Mouse (Mus musculus) spleen, postnatal 4 days (tissue): Measurements from ENCODE around the gene Asdurf.
"Not testable (repeated sequence)": the region's sequence is repeated elsewhere in the genome, so short reads cannot be mapped to it uniquely, and the experiment has no call there.

ENCODE experiments used
- DNase-seq, 2 experiments: peaks; one replicate each; pipeline ENCODE4 v3.0.0; 2022; ENCODE audit warnings: low spot score in 2 of 2

Gene Asdurf

DNA sequence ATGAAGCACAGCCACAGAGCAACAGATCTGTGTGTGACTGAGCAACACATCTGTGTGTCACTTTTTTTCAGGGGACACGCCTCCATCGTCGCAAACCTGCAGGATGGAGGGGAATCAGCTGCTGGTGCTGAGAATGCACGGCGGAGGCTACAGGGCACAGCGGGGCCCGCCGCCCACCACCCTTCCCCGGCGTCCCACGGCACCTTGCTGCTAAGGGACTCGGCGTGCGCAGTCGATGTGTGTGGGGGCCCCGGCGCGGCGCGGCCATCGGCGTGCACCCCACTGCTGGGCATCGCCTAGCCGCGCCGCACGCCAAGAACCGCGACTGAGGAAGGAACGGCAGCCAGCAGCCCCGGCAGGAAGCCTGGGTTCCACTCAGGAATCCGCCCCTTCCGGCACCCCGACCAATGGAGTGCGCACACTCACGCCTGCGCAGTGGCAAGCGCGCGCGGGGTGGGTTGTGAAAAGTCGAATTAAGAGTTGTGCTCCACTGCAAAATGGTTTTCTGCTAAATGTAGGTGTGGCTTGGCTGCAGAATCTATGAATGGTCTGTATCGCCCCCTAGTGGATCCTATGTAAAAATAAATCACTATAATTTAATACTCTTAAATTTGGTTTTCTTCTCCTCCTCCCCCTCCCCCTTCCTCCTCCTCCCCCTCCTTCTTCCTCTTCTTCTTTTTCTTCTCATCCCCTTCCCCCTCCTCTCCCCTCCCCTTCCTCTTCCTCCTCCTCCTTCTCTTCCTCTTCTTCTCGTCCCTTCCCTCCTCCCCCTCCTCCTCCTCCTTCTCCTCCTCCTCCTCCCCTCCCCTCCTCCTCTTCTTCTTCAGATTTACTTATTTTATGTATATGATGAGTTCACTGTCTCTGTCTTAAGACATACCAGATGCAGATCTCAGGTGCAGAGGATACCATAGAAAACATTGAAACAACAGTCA, at the start of gene Asdurf, which contains the start of the genes Gm28551 and Asnsd1:
TSS of gene Asdurf (minus strand) at position 293 of the 935 bp plus-strand sequence.
TSS of gene Gm28551 (minus strand) at position 341 of the 935 bp plus-strand sequence.
TSS of gene Asnsd1 (minus strand) at position 426 of the 935 bp plus-strand sequence.
- DNase-seq: peak; percentile 97 to 98

DNA sequence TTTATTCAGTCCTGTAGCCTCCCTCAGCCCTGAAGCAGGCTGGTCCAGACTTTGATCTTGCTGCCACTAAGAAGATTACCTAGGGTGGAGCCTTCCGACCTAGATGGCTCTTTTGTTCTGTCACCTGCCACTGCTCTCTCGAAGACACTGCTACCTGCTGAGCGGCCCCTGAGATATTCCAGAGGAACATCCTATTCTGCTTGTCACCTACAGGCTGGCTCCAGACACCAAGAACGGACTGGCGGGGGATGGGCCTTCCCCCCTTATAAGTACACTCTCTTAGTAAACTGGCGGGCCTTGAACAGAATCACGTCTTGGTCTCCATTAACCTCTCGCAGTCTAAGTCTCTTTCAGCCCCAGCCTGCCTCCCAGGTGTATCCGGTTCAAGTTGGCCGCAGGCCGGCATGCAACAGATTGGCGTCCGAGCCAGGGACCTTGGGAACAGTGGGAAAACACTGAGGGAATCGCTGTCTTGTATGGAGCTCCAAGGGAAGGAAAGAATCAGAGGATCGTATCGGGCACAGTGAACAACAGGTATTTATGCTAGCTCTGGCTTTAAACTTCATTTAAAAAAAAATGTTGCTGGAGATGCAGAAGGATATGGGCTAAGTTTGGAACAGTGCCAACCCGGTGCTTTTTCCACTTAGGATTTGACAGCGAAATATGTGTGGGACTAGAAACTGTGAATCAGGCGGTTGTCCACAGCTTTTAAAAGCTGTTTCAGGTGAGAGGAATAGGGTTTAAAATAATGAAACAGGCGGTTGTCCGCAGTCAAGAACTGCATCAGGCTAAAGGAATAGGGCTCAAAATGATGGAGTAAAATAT, 41.7 kb upstream of the Asdurf start:
- not testable (repeated sequence) for DNase-seq

DNA sequence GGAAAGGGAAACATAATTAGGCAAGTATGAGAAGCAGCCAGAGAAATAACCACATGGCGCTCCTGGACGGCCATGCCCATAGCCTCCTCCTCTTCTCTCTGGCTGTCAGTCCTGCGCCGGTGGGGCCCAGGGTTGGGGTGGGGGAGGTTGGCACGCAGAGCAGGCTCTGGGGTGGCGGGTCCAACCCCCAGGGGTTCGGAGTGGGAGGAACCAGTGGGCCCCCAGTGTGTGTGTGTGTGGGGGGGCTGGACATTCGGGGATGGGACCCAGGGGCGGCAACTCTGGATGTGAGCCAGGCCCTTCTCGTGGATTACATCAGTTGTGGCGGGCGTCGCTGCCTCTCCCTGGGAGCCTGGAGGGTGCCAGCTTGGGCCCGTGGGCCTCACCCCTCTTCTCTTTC, 36.3 kb upstream of the Asdurf start:
- DNase-seq: no peak

DNA sequence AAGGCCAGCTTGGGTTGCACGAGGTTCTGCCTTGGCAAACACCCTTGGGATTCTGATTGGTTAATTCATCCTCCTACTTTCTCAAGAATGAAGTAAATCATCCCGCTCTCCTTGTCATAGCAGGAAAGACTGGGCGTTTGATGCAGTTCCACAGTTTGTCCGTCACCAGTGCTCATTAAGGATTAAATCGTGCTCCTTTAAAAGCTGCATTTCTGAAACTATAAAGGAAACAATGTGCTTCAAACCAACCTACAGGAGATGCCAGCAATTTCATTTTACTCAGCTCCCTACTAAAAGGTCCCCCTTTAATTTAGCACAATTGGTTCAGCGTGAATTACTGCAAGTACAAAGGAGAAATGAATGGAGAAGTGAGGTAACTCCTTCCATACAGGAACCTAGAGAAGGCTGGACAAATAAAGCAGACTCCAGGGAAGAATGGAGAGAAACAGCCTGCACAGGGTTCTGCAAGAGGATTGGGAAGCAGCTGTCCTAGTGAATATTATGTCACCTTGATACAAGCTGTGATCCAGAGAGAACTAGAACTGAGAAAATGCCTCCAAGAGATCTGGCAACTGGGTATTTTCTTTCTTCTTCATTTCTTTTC, 31.8 kb upstream of the Asdurf start:
- no peak for DNase-seq

DNA sequence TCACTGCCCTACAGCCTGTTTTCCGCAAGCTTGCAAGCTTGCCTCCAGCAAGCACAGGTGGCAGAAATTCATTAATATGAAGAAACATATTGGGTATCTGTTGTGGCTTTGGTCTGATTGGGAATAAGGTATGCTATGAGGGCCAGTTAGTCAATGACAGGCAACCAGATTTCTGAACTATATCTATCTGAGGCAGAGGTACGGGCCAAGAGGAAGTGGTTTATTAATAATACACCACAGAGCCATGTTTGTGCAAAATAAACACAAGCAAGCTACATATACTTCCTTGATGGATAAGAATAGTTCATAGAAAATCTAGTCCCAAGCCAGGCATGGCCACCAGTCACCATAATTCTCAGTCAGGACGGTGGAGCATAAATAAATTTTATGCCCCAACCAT, 25.3 kb upstream of the Asdurf start:
- DNase-seq: no peak

DNA sequence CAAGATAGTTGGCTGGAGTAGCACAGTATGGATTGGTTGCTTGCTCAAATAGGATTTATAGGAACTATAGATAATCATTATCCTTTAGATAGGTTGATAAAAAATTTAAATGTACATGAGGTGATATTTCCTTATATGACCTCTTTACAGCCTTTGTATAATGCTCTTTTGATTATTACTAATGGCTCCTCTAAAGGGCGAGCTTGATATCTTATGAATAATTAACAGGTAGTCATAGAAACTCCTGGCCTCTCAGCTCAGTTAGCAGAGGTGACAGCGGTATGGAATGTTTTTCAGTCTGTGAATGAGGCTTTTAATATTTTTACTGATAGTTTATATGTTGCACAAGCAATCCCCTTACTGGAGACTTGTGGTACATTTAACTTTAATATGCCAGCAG, 23.5 kb upstream of the Asdurf start:
- not testable (repeated sequence) for DNase-seq

DNA sequence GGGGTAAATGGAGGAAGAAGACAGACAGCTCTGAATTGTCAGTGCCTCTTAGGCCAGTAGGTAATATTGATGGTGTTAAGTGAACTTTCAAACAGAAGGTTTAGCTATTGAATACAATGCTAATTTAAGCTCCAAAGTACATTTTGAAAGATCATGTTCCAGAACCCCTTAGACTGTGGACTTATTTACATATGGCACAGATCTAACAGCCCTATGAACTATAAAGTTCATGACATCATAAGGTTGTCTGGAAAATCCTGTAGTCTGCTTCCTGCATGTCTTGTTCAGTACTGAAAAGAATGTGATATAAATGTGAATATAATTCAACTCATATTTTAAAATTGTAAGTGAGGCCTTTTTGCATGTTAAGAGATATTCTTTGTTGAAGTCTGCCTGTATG, 6.6 kb upstream of the Asdurf start:
- no peak for DNase-seq

DNA sequence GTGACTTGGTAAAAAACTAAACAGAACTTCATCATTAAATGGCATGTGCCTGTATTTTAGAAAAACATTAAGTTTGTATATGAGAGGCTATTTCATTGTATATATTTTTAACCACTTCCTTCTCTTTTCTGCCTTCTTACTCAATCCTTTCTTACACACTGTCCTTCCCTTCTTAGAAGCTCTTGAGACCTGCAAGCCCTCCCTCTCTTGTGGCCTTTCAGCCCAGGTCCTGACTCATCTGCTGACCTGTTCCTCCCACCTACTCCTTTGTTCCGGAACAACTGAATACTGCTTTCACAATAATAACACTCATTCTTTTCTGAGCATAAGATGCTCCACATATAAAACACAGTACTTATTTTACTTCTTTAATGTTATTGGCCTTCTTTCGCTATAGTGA, 11.3 kb downstream of the Asdurf start:
- no peak for DNase-seq

DNA sequence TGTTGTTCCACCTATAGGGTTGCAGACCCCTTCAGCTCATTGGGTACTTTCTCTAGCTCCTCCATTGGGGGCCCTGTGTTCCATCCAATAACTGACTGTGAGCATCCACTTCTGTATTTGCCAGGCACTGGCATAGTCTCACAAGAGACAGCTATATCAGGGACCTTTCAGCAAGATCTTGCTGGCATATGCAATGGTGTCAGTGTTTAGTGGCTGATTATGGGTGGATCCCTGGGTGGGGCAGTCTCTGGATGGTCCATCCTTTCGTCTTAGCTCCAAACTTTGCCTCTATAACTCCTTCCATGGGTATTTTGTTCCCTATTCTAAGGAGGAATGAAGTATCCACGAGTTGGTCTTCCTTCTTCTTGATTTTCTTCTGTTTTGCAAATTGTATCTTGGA, 15.0 kb downstream of the Asdurf start:
- DNase-seq: not testable (repeated sequence)

DNA sequence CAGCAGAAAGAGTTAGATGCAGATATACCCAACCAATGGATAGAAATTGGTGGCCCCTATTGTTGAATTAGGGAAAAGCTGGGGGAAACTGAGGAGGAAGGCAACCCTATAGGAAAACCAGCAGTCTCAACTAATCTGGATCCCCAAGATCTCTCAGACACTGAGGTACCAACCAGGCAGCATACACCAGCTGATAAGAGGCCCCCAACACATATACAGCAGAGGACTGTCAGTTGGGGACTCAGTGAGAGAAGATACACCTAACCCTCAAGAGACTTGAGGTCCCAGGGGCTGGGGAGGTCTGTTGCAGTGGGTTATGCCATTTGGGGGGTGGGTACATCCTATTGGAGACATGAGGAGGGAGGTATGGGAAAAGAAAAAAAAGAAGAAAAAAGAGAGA, 17.0 kb downstream of the Asdurf start:
- DNase-seq: no peak

DNA sequence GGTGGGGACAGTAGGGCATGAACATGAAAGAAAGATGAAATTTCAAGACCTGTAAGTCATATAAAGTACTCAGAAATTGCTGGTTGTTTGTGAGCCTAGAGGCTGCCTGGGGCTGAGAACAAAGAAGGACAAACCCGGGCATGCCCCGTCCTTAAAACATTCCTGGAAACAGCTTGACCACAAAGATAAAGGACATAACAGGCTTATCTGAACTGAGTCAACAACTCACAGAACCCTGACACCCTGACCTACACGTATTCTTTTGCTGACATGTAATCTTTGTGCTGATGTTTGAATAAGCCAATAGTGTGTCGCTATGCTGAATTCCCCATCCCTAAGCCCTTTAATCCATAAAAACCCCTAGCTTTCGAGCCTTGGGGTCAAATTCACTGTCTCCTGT, 18.9 kb downstream of the Asdurf start:
- DNase-seq: not testable (repeated sequence)

DNA sequence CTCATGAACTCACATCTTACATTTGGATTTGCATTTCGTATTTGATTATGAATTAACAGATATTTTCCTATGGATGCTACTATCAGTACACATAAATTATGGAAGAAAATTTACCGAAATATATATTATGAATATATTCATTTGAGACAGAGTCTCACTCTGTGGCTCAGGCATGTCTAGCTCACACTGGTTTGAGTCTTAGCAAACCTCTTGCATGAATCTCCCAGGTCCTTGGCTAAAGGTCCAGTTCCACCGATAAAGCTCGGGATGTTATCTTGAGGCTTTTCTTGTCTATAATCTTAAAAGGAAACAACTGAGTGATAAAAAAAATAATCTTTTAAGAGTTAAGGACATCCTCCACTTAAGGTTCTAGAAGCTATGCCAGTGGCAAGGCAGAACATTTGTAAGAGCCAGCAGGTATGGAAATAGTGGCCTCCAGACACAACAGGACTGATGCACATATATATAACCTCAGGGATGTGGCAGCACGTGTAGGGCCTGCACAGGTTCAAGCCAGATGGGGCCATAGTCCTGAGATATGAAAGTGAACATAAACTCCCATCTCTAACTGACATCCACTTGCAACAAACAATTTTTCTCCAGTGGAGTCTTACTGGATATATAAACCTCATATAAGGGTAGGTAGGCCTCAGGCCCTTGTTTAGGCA, 27.5 kb downstream of the Asdurf start:
- DNase-seq: no peak

DNA sequence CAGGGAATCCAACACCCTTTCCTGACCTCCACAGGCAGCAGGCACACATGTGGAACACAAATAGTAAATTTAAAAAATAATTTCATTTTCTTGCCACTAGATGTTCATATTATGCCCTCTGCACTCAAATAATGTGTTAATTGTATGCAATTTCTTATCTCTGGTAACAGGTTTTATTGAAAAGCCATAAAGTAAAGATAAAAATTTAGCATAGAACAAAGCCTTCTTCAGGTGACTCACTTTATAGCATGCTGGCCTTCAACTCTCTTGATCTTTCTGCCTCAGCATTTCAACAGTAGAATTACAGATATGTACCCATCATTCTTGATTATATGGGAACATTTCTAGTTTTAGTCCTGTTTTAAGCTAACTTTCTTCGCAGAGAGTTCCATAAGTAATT, 28.1 kb downstream of the Asdurf start:
- no peak for DNase-seq

DNA sequence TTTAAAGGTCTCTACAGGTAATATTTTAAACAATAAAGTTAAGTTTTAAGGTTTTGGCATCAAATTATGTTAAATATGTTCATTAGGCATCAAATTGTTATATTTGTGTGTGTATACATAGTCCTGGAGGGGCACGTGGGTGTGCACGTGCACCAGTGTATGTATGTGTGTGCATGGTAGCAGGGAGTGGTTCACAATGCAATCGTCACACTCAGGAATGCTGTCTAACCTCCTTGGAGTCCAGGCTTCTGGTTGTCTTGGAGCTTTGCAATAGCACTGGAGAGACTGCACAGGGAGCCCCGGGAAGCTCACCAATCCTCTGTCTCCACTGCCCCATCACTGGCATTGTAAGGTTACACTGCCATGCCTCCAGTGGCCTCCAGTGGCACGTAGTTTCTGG, 29.2 kb downstream of the Asdurf start:
- DNase-seq: no peak

DNA sequence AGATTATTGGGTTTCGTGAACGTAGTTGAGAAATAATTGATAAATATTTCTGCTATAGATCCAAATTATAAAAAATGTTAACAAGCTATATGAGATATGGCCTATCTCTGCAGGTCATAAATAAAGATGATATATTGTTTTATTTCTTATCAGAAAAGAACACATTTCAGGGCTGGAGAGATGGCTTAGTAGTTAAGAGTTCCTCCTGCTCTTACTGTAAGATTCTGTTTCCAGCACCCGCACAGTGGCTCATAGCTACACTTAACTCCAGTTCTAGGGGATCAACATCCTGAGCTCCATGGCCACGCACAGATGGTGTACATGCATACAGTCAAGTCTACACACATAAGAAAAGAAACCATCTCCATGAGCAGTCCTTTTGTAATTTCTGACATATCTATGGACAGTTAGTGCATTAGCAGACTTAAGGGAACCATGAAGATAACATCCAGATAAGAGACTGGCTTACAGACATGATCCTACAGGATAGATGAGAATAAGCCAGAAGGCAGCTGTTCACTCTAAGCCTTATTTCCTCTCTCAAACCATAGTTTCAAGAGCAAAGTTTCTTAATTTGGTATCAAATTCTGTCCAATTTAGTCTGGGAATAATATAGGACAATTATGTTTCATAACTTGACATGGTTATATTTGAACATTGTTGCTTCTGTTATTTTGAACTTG, 30.6 kb downstream of the Asdurf start:
- no peak for DNase-seq

DNA sequence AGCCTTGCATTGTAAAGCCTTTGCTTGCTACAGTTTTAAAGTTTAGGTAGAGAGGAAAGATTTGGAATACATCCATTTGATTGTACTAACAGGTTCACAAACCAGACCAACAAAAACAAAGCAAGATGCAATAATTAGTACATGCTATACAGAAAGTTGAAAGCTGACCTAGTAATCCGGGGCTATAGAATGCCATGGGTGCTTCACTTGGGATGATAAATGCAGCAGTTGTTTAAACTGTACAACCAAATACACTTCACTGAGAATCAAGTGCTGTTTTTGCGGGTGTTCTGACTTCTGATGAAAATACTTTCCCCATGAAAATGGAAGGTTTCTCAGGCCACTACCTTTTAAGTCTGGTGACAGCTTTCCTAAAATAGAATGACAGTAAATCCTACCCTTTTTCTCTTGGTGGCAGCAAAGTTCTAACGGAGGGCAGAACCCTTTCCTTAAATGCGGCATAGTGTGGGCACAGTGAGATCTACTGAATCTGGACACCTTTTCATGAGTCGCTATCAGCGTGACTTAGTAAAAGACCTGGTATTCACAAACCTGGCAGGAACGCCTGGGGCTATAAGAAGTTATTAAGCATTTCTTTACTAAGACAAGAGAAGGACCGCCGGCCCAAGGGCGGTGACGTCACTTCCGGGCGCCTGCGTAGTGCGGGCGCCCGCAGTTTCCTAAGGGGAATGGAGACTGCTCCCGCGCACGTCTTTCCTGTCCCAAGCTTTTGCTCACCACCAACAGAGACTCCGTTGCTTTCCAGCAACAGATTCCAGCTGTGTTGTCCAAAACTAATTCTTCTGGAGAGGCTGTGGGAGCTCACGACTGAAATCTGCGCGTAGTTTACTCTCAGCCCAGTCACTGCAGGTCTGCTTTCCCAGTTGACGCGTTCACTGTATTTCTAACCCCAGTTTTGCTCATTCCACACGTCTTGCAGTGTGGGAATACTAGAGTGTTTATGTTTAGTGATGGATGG, 39.1 kb downstream of the Asdurf start, which contains the start of gene Osgepl1:
TSS of gene Osgepl1 (plus strand) at position 636 of the 979 bp plus-strand sequence.
- peak; percentile 79 to 90 for DNase-seq

DNA sequence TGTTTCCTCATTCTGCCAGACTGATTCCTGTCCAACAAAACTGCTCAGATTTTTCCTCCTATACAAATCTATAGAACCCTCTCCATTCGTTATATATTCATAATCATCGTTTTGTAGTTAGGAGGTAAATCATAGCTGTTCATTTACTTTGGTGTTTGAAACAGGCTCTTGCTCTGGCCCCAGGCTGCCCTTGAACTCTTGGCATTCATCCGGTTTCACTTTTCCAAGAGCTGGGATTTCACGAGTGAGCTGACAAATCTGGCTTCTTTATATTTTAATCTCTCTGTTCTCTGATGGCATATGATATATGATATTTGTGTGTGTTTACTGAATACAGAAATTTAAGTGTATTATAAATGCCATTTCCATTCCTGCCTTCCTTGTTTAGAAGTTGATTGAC, 51.9 kb downstream of the Asdurf start:
- DNase-seq: no peak
